Mouse (Mus musculus) left cerebral cortex, postnatal 4 days (tissue): ENCODE measurements around the gene Cfb. TPM values are rescaled to one million over a fixed set of nuclear protein-coding genes. Genes with fewer than 3 reads are reported as not detected.

ENCODE experiments used
- DNase-seq: peaks from one replicate; pipeline ENCODE4 v3.0.0-alpha.2; 2022
- intact Hi-C: fragments of 180-260 bp; cut with DNase I; formaldehyde crosslinking; loops from one replicate; pipeline ENCODE4 v1.15.1; 2025
- total RNA-seq, 2 experiments: library from RNA; stranded (reverse); gene quantifications; 2 replicates each; pipeline ENCODE4 v1.2.3; 2021

Cfb gene
- total RNA-seq, 2 experiments from 2014 or later = 0.28 to 0.66 TPM

GRCm38 (mm10) chr17:34885615-34886014 is 23.3 kb upstream of the Cfb start:
- intact Hi-C loops = no loop called here
- DNase-seq = no peak

- no peak for DNase-seq
Measured at GRCm38 (mm10) chr17:34884704-34885103, 22.4 kb upstream of the Cfb start.

DNA sequence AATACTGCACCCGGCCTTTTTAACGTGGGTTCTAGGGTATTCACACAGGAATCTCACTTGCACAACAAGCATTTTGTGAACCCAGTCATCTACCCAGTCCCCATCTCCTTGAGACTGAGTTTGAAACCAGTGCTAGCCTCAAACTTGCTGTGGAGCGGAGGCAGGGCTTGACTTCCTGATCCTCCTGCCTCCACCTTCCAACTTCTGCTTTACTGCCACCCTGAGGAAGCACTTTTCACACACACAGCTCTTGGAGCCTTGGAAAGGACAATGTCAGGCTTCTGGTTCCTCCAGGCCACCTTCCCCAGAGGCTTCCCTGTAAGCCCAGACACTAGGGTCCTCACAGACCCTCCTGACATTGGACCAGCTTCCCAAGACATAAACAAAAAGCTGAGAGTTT is 21.0 kb upstream of the Cfb start:
- intact Hi-C loops = no loop called here
- no peak for DNase-seq

More at GRCm38 (mm10) chr17:34884704-34885103, 22.4 kb upstream of the Cfb start:
- intact Hi-C loops = no loop called here

DNA sequence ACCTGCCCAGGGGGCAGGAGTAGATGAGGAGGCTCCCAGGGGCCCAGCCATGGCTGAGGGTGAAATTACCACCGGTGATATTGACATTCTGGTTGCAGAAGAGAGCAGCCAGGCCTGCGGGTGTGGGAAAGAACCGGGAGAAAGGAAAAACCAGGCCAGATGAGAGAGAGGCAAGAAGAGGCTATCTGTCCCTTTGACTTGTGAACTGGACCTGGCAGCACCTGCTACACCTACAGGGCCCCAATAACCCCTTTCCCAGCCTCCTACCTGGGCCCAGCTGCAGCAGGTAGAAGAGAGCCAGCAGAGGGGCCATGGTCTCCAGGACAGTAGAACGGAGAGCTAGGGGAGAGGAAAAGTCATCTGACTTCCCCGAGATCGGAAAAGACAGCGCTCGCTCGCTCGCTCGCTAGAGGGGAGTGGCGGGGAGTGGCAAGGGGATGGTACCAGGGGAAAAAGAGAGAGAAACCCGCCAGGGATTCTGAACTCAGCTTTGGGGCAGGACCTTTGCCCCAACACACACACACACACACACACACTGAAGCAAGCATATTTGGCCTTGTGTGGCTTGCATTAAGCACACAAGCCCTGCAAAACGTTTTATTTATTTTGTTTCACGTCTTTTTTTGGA is 19.5 kb upstream of the Cfb start, which contains the start of gene Gm20547:
Gm20547 (minus strand) TSS at position 360 of the 628 bp plus-strand sequence.
- no peak for DNase-seq
- intact Hi-C loops = no loop called here

DNA sequence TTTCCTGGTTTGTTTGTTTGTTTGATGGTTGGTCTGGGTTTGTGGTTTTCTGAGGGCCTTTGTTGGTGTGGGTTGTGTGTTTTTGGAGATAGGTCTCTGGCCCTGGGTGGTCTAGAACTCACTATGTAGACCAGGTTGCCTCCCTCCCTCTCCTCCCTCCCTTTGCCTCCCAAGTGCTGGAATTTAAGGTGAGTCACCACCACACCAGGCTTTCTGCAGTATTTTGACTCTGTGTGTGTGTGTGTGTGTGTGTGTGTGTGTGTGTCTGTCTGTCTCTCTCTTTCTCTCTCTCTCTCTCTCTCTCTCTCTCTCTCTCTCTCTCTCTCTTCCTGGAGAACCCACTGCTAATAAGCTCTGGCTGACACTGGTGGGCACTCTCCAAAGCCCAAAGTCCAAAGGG is 18.8 kb upstream of the Cfb start:
- intact Hi-C loops = no loop called here

DNA sequence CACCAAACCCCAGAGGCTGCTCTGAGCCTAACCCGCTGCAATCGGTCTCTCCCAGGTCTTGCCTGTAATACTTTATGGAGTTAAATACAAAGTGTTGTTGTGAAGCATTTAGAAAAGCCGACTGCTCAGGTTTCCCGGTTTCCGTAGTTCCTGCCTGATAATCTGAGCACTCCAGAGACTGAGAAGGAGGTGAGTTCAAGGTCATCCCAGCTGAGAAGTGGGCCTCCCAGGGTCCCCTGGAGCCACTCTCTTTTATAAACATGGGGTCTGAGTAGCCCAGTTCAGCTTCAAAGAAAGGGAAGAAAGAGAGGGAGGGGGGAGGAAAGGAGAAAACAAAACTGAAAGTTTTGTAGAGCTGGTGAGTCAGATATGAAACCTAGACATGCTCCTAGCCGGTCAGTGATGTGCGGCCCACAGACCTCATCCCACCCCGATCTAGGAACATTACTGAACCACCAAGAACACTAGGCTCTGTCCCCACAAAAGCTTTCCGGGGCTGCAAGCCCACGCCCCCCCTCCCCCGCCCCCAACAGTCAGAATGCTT is 17.1 kb upstream of the Cfb start, which contains the start of gene Zbtb12:
Zbtb12 (plus strand) TSS at position 148 of the 544 bp plus-strand sequence.
- DNase-seq = no peak
- intact Hi-C loops = no loop called here

More for the DNA sequence above, 18.8 kb upstream of the Cfb start:
- no peak for DNase-seq

DNA sequence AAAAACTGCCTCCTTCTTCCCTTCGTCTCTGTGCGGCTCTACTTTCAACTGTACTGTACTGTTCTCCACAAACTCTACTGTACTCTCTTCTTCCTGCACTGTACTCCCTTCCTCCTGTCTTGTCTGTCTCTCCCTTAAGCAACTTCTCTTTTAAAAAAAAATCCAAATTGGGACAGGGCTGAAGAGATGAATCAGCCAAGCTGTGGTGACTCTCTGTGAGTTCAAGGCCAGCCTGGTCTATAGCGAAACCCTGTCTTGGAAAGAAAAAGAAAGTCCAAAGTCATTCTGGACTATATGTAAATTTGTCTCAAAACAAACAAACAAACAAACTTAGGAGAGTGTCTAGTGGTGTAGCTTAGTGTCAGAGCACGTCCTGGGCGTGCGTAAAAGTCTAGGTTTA is 12.0 kb upstream of the Cfb start:
- no peak for DNase-seq
- intact Hi-C loops = no loop called here

- intact Hi-C loops = no loop called here
- no peak for DNase-seq
Measured at GRCm38 (mm10) chr17:34865981-34866380, 3.7 kb upstream of the Cfb start.

DNA sequence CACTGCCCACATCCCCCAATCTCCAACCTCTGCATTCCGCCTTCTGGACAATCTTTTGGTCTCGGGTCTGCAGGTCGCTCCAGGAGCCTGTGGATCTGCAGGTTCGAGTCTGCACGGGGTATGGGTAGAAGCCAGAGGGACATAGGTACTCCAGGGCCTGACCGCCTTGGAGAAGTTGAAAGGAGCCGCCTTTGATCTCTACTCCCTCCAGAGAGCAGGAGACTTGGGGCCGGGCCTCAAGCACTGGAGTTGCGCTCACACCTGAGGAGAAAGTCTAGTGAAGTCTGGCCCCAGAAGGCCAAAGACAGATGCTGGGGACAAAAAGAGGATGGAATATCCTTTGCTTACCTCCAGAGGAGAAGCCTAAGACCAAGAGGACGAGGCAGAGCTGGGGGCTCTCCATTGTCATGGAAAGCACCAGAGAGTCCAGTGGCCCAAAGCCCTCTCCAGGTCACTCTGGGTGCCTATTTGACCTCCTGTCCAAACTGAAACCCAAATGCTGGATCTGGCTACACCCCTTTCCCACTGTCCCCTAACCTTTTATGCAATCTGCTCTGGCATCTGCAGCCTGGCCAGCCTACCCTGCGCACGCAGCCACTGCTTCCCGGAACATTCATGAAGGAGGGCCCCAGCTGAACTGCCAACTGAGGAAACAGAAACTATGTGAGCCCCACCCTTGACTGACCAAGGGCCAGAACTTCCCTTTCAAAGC is 458 bp downstream of the Cfb start:
- no peak for DNase-seq

GRCm38 (mm10) chr17:34860514-34860913 is 1.8 kb downstream of the Cfb start:
- no peak for DNase-seq
- intact Hi-C loops = no loop called here

More for the DNA sequence above, 458 bp downstream of the Cfb start:
- intact Hi-C loops = no loop called here

- intact Hi-C loops = no loop called here
- no peak for DNase-seq
Measured at GRCm38 (mm10) chr17:34858670-34859069, 3.6 kb downstream of the Cfb start.

- peak; percentile 59 for DNase-seq
- intact Hi-C loops = no loop called here
Measured at GRCm38 (mm10) chr17:34855825-34856224, 6.5 kb downstream of the Cfb start.

GRCm38 (mm10) chr17:34854761-34855160 is 7.6 kb downstream of the Cfb start:
- DNase-seq = no peak
- intact Hi-C loops = loop anchor here (5.0 kb wide), 1 partner anchor 38 kb away; no protein-coding TSS in a partner anchor

DNA sequence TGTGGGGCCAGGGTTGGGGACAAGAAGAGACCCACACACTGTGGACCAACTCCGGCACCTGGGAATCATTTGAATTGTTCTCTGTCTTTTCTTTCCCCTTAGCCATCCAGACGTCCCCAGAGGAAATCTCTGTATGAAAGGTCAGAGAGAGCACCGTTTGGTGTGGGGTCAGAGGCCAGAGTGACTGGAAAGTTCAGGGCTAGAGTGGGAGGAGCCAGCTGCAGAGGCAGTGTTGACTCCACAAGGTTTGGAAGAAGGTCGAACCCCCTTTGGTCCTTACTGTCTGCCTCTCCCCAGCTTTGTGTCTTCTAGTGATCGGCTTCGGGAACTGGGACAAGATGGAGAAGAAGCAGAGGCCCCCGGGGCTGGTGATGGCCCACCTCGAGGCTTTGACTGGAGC is 8.8 kb downstream of the Cfb start:
- intact Hi-C loops = loop anchor here (5.0 kb wide), 1 partner anchor 39 kb away; no protein-coding TSS in a partner anchor
- DNase-seq = no peak

DNA sequence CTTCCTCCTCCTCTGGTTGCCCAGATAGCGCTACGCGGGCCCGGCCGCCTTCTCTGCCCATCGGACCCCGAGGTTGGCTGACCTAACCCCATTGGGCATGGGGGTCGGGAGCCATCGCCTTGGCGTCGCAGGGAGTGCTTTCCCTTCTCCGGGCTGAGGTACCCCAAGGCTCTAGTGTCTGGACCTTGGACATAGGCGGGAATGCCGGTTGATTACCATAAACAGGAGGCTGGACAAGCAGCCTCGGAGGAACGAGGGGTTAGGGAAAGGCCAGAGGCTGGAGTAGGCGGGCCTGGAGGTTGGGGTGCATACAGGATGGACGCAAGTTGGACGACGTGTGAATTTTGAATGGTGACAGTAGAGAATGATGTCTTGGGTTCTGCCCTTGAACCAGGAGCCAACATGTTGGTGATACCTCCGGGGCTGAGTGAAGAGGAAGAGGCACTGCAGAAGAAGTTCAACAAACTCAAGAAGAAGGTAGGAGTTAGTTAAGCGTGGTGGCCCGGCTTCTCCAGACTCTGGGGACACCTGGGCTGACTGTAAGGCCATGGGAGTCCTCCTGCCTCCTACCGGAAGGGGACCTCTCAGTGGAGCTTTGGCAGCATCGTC is 11.7 kb downstream of the Cfb start:
- no peak for DNase-seq
- intact Hi-C loops = loop anchor here (5.0 kb wide), 1 partner anchor 42 kb away; no protein-coding TSS in a partner anchor

DNA sequence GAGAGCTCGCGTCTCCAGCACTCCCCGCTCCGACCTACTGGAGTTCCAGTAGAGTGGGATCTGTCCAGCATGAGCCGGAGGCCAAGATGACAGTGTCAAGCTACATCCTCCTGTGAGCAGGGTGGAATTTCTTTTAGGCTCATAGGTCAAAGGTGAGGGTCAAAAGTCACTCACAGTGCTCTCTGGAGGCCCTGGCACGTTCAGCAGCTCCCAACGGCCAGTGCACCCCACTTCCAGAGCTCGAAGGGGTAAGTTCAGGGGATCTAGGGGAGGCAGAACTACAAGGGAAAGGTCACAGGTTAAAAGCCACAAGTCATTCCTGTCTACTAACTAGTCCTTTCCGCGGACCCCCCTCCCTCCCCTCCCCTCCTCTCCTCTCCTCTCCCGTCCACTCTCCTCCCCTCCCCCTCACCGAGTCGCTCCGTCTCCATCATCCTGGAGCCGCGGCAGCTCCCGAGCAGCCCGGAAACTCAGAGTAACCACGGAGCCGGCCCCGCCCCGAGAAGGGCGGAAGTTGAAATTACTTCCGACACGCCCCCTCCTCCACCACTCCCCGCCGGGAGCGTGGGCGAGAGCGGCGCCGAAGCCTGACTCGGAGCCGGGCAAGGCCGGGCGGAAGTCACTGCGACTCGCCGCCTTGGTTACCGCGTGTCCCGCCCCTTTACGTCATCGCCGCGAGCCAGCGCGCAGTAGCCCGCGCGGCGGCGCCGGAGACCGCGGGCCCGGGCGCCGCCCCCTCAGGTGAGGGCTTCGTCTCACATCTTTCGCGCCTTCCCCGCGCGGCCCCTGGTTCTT is 12.4 kb downstream of the Cfb start, which contains the start of the genes Skiv2l and Nelfe:
Skiv2l (minus strand) TSS at position 489 of the 795 bp plus-strand sequence.
Nelfe (plus strand) TSS at position 670 of the 795 bp plus-strand sequence.
- intact Hi-C loops = loop anchor here (5.0 kb wide), 1 partner anchor 42 kb away; no protein-coding TSS in a partner anchor
- DNase-seq = peak; percentile 99

DNA sequence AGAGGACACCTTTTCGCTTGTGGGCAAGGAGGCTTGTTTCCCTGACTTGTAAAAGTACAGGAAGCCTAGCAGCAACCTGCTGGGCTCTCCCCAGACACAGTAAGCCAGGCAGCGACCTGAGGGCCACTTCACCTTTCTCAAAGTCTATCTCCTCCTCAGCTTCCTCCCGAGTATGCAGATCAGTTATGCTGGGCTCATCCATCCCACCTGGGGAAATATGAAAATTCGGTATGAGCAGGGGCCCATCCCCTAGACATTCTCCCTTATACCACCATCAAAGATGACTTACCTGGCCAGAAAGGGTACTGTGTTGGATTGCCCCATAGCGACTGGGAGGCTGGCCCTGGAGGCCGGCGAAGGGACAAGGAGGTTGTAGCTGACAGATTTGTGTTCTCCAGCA is 14.7 kb downstream of the Cfb start:
- DNase-seq = no peak
- intact Hi-C loops = no loop called here

GRCm38 (mm10) chr17:34847192-34847591 is 15.1 kb downstream of the Cfb start:
- intact Hi-C loops = no loop called here

GRCm38 (mm10) chr17:34844884-34845283 is 17.4 kb downstream of the Cfb start:
- intact Hi-C loops = no loop called here
- DNase-seq = no peak

More at GRCm38 (mm10) chr17:34847192-34847591, 15.1 kb downstream of the Cfb start:
- DNase-seq = no peak

DNA sequence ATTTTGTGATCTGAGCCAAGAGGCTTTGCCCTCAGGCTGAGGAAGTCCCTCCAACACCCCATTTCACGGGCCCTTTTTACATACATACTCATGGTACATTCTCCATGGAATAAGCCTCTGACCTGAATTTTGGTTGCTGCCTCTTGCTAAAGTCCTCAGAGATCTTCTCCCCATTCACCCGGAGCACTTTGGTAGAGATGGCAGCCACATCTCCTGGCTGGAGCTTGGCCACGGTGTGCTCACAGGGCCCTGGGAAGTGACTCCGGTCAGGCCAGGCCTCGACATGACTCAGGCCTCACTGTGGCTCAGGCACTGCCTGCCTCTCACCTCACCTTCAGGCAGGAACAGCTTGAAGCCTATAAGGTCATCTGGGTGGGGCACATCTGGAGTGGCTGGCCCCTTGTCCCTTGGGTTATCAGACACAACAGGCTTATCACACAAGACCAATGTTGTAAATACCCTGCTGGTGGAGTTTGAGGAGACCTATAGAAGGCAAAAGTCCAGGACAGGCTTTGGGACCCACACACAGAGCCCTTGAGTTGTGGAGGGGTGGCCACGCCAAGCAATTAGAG is 21.5 kb downstream of the Cfb start:
- DNase-seq = no peak
- intact Hi-C loops = no loop called here
